Mouse (Mus musculus): ENCODE data around the gene Wrnip1.
"Not testable (repeated sequence)": the region's sequence is repeated elsewhere in the genome, so short reads cannot be mapped to it uniquely, and the experiment has no call there.

Wrnip1 gene

DNA sequence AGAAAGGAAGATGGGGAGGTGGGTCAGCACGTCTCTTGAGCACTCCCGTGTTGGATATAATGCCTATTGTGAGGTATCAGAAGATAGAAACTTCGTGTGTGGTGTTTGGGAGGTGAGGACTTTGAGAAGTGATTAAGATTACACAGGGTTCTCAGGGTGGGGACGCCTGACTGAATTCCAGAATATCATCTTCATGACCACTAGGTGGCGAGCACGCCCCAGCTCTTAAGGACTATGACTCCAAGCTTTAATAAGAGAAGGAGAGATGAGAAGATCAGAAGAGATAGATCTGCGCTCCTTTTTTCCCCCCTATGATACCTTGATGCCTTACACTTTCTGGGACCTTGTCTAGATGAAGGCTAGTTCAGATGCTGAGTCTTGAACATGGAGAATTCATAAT lies 50.1 kb downstream of the Wrnip1 start:
- peak; percentile 63 for DNase-seq (ENCODE audit: low read depth, low spot score)

GRCm38 (mm10) chr13:32852539-32852938 lies 50.7 kb downstream of the Wrnip1 start:
- no peak for DNase-seq (ENCODE audit: low read depth, low spot score)

DNA sequence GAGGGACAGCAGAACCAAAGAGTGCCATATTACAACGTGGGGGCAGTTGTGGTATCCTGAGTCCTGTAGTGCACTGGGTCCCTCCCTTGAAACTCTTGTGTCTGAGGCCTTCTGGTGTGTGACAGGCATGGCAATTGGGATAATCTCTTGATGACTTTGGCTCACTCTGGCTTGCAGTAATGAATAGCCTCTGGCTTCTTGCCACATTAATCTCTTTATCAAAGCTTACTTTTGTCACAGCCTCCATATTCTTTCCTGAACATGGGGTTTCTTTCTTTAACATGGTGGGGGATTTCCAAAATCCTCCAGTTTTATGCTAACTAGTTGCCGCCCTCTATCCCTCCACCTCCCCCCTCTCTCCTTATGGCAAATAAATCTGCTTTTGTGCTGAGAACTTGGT lies 51.2 kb downstream of the Wrnip1 start:
- no peak for DNase-seq (ENCODE audit: low read depth, low spot score)

DNA sequence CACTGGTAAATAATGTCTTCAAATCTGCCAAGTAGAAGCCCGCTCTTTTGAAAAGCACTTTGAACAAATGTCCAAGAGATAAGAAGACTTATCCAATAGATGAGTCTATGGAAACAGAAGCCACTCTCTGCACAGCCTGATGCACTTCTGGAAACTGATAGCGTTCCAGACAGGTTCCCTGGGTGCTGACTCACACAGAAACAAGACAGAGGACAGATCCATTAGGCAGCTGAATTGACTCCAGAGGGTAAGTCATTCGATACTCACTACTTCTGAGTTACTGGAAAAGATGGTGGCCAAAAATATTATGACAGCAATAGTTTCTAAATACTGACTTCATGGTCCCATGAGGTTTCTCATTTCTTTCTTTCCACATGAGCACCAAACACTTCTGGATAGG lies 59.0 kb downstream of the Wrnip1 start:
- no peak for DNase-seq (ENCODE audit: low read depth, low spot score)

DNA sequence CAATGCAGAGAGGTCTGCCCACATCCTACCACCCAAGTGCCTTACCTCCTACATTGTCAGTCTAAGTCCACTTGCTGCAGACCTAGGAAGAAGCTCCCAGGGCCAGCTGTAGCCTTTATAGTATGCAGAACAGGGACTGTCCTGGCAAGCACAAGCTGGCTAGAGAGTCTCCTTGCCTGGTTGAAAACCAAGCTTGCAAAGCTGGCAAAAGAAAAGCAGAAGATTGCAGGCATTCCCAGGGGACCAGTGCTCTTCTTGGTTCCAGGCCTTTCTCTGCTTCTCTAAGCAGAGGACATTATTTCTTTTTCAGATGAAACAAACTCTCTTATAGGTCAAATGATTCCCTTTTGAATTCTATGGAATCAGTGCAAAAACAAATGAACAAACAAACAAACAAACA lies 61.6 kb downstream of the Wrnip1 start:
- DNase-seq (ENCODE audit: low read depth, low spot score) = no peak

DNA sequence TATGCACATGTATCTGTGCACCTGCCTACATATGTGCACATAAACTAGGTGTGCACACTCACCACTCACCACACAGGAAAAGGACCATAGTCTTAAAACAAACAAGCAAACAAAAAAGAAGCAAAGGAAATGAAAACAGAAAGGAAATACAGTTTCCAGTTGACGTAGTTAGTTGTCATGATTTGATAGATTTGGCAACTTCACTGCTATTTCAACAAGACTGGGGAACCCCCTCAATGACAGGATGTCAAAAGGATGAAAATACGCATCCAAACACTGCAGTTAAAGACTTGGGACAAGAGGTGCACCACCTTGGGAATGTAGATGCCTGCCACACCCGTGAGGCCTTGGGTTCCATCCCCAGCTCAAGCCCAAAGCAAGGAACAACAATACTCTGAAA lies 62.7 kb downstream of the Wrnip1 start:
- DNase-seq (ENCODE audit: low read depth, low spot score) = not testable (repeated sequence)

GRCm38 (mm10) chr13:32865591-32865990 lies 63.8 kb downstream of the Wrnip1 start:
- no peak for DNase-seq (ENCODE audit: low read depth, low spot score)

DNA sequence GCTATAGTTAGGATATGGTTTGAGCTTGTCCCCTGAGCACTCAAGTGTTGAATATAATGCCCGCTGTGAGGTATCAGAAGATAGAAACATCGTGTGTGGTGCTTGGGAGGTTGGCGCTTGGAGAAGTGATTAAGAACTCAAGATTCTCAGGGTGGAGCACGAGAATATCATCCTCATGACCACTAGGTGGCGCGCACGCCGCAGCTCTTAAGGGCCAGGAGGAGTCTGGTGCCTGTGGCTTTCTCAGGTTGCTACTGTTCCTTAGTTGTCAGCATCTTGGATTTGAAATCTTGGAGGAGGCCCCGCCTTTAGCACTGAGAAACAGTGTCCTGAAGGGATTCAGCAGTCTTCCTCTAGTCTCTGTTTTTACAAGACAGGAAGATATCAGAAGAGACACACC lies 64.6 kb downstream of the Wrnip1 start:
- DNase-seq (ENCODE audit: low read depth, low spot score) = peak; percentile 80

DNA sequence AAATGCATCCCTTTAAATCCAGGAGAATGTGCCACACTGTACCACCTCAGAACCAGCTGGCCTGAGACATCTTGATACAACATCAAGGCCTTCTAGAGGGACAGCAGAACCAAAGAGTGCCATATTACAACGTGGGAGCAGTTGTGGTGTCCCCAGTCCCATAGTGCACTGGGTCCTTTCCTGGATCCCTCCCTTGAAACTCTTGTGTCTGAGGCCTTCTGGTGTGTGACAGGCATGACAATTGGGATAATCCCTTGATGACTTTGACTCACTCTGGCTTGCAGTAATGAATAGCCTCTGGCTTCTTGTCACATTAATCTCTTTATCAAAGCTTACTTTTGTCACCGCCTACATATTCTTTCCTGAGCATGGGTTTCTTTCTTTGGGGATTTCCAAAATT lies 65.2 kb downstream of the Wrnip1 start:
- no peak for DNase-seq (ENCODE audit: low read depth, low spot score)

- not testable (repeated sequence) for DNase-seq (ENCODE audit: low read depth, low spot score)
Measured at GRCm38 (mm10) chr13:32868233-32868632, 66.4 kb downstream of the Wrnip1 start.

- no peak for DNase-seq (ENCODE audit: low read depth, low spot score)
Measured at GRCm38 (mm10) chr13:32868843-32869242, 67.0 kb downstream of the Wrnip1 start.
